Comparison of ENCODE assay signal across 15 mouse cellular contexts in genomic region chr8:120103916-120104315, GRCm38 (mm10). TPM values are rescaled to one million over a fixed set of nuclear protein-coding genes. Genes with fewer than 3 reads are reported as not detected.
DNase-seq lines count a peak whose midpoint lies in the region; ATAC-seq and TF ChIP-seq lines count a peak whose summit lies in the region.
"Had no signal": no experiment of that assay in that cellular context is flagged by ENCODE, and none has a peak within 500 bp of the region (broad histone marks: within the 10 kb centered on the region; RNA-seq: fewer than 3 reads in every experiment).

No protein-coding gene starts in this region.

- no peaks in the 10 kb centered on the region for H3K36me3 ChIP-seq in heart, postnatal 0 days (replicated peaks; ENCODE audit: control insufficient read depth, insufficient read depth, low read length)
- H3K36me3 ChIP-seq in embryonic facial prominence, embryonic 14.5 days (ENCODE audit: control insufficient read depth, insufficient read depth, low read length) = no peaks in the 10 kb centered on the region
- no peaks in the 10 kb centered on the region for H3K36me3 ChIP-seq in lung, embryonic 16.5 days (ENCODE audit: control insufficient read depth, insufficient read depth, low read length)
- H3K36me3 ChIP-seq: embryonic facial prominence, embryonic 12.5 days had no signal

- peaks cover 27% of the 10 kb centered on the region for H3K4me1 ChIP-seq in heart, postnatal 0 days (ENCODE audit: control insufficient read depth, insufficient read depth)
- peaks cover 15% of the 10 kb centered on the region for H3K4me1 ChIP-seq in embryonic facial prominence, embryonic 14.5 days (ENCODE audit: control insufficient read depth, insufficient read depth, low read length)
- H3K4me1 ChIP-seq in lung, embryonic 16.5 days (replicated peaks; ENCODE audit: control insufficient read depth, insufficient read depth, low read length) = peaks cover 20% of the 10 kb centered on the region

- TF ChIP-seq CTCF in heart, postnatal 0 days (IDR thresholded peaks at IDR 0.05; ENCODE audit: low read depth) = no peak
- no peak for TF ChIP-seq CTCF in layer of hippocampus, adult 2 months (conservative IDR thresholded peaks at IDR 0.05)

- no peak overlapping the region for H3K4me2 ChIP-seq in heart, postnatal 0 days (ENCODE audit: low read depth, low read length)
- H3K4me2 ChIP-seq in embryonic facial prominence, embryonic 14.5 days (ENCODE audit: low read depth, low read length) = no peak overlapping the region
- peak overlapping the region; percentile 72; the same call in 1 of the 2 replicates for H3K4me2 ChIP-seq in lung, embryonic 16.5 days (ENCODE audit: low read depth, low read length)
- H3K4me2 ChIP-seq: embryonic facial prominence, embryonic 12.5 days; forebrain, embryonic 13.5 days had no signal

- no peaks in the 10 kb centered on the region for H3K9me3 ChIP-seq in heart, postnatal 0 days (replicated peaks; ENCODE audit: control insufficient read depth, low read length)
- H3K9me3 ChIP-seq in embryonic facial prominence, embryonic 14.5 days (ENCODE audit: control insufficient read depth, low read length) = no peaks in the 10 kb centered on the region
- no peaks in the 10 kb centered on the region for H3K9me3 ChIP-seq in lung, embryonic 16.5 days (ENCODE audit: control insufficient read depth, low read length)
- H3K9me3 ChIP-seq: embryonic facial prominence, embryonic 12.5 days; forebrain, embryonic 13.5 days had no signal

- ATAC-seq in heart, postnatal 0 days (ENCODE audit: insufficient read depth, low read depth) = no peak
- no peak for ATAC-seq in embryonic facial prominence, embryonic 14.5 days (ENCODE audit: low read depth)
- ATAC-seq in lung, embryonic 16.5 days (ENCODE audit: low read depth) = no peak
- ATAC-seq: CD4-positive, CD25-positive, alpha-beta regulatory T cell, adult 4 months; forebrain, embryonic 13.5 days; inflammation-experienced regulatory T-cells, adult 6 months had no signal

- no peak overlapping the region for H3K9ac ChIP-seq in heart, postnatal 0 days (replicated peaks; ENCODE audit: low read depth, low read length)
- 0 out of 2 replicates have a peak overlapping the region, but pooled peaks have one; percentile 6 for H3K9ac ChIP-seq in embryonic facial prominence, embryonic 14.5 days (ENCODE audit: low read depth, low read length)
- no peak overlapping the region for H3K9ac ChIP-seq in lung, embryonic 16.5 days (ENCODE audit: low read length)
- H3K9ac ChIP-seq: embryonic facial prominence, embryonic 12.5 days; forebrain, embryonic 13.5 days; liver, embryonic 14.5 days had no signal

- no peak for DNase-seq in heart, postnatal 0 days (ENCODE audit: low spot score)
- no peak for DNase-seq in heart, adult 9 months (ENCODE audit: low spot score in 2 of 2)
- DNase-seq in layer of hippocampus, adult 2 months (ENCODE audit: low spot score in 2 of 2) = no peak
- no peak for DNase-seq in layer of hippocampus, adult 9-10 months (ENCODE audit: low spot score)
- no peak for DNase-seq in embryonic facial prominence, embryonic 14.5 days (ENCODE audit: low spot score)
- DNase-seq in adrenal gland, adult 2 months = no peak
- DNase-seq: cerebellum, postnatal 14 days; thymus, postnatal 25 days had no signal

- WGBS in heart, postnatal 0 days = 73% methylated on average over 9 of the region's 9 CpGs
- 87% methylated on average over 9 of the region's 9 CpGs for WGBS in embryonic facial prominence, embryonic 14.5 days
- WGBS in lung, embryonic 16.5 days = 71% methylated on average over 9 of the region's 9 CpGs

- H3K27ac ChIP-seq in heart, postnatal 0 days (ENCODE audit: low read depth) = peak overlapping the region; percentile 67
- H3K27ac ChIP-seq in layer of hippocampus, adult 2 months = peak overlapping the region; percentile 9; the same call in 1 of the 2 replicates
- H3K27ac ChIP-seq in embryonic facial prominence, embryonic 14.5 days (replicated peaks; ENCODE audit: low read depth, low read length) = no peak overlapping the region
- peak overlapping the region; percentile 65 for H3K27ac ChIP-seq in lung, embryonic 16.5 days (ENCODE audit: low read length)
- H3K27ac ChIP-seq: embryonic facial prominence, embryonic 12.5 days; forebrain, embryonic 13.5 days; liver, embryonic 14.5 days had no signal

- no peak overlapping the region for H3K4me3 ChIP-seq in heart, postnatal 0 days (ENCODE audit: low read depth, low read length)
- H3K4me3 ChIP-seq in layer of hippocampus, adult 2 months = no peak overlapping the region
- H3K4me3 ChIP-seq in embryonic facial prominence, embryonic 14.5 days (ENCODE audit: low read depth, low read length) = no peak overlapping the region
- no peak overlapping the region; the same call in 1 of the 2 replicates for H3K4me3 ChIP-seq in lung, embryonic 16.5 days (ENCODE audit: low read length)
- H3K4me3 ChIP-seq: embryonic facial prominence, embryonic 12.5 days; forebrain, embryonic 13.5 days; myocyte had no signal

- TF ChIP-seq EP300 in heart, postnatal 0 days (IDR thresholded peaks at IDR 0.05; ENCODE audit: low read depth) = no peak

- H3K27me3 ChIP-seq in heart, postnatal 0 days (ENCODE audit: control insufficient read depth, insufficient read depth, low read length) = no peaks in the 10 kb centered on the region
- no peaks in the 10 kb centered on the region for H3K27me3 ChIP-seq in embryonic facial prominence, embryonic 14.5 days (replicated peaks; ENCODE audit: control insufficient read depth, insufficient read depth, low read length)
- H3K27me3 ChIP-seq in lung, embryonic 16.5 days (ENCODE audit: control insufficient read depth, insufficient read depth, low read depth, low read length) = no peaks in the 10 kb centered on the region
- H3K27me3 ChIP-seq: embryonic facial prominence, embryonic 12.5 days; forebrain, embryonic 13.5 days had no signal

RNA-seq across cellular contexts. Expression of gene Zdhhc7, which starts 2.6 kb away (rescaled TPM):
- 57.6 and 86.8 TPM in 2 replicates for total RNA-seq in heart, postnatal 0 days (2014; rRNA removed; ENCODE audit: low replicate concordance)
- polyA plus RNA-seq in heart, postnatal 0 days (2015; fragmentation: Nextera tagmentation; extraction: Ambion mirVana) = 33.5 and 35.2 TPM in 2 replicates
- 10 to 100 TPM; 33.9 to 35.9 TPM for total RNA-seq in layer of hippocampus, adult 2 months (2021)
- polyA plus RNA-seq in embryonic facial prominence, embryonic 14.5 days (2014; fragmentation: Nextera tagmentation; extraction: Ambion mirVana) = 29.9 and 32.6 TPM in 2 replicates
- polyA plus RNA-seq in lung, embryonic 16.5 days (2015; fragmentation: Nextera tagmentation; extraction: Ambion mirVana) = 35.3 and 35.6 TPM in 2 replicates
- 10 to 100 TPM; 41.2 to 55.9 TPM for total RNA-seq in adrenal gland, adult 2 months (2021)
- 104 and 124 TPM in 2 replicates for polyA plus RNA-seq in adrenal gland, adult 2 months (2012; rRNA removed)

RNA-seq across cellular contexts. Expression of gene 6430548M08Rik, which starts 10.0 kb away (rescaled TPM):
- total RNA-seq in heart, postnatal 0 days (2014; rRNA removed; ENCODE audit: low replicate concordance) = 14.5 and 22.2 TPM in 2 replicates
- 7.1 and 8.4 TPM in 2 replicates for polyA plus RNA-seq in heart, postnatal 0 days (2015; fragmentation: Nextera tagmentation; extraction: Ambion mirVana)
- total RNA-seq in layer of hippocampus, adult 2 months (2021) = 100 to 1,000 TPM; 170 to 183 TPM
- 8.5 and 9.6 TPM in 2 replicates for polyA plus RNA-seq in embryonic facial prominence, embryonic 14.5 days (2014; fragmentation: Nextera tagmentation; extraction: Ambion mirVana)
- 8.5 and 10.4 TPM in 2 replicates for polyA plus RNA-seq in lung, embryonic 16.5 days (2015; fragmentation: Nextera tagmentation; extraction: Ambion mirVana)
- total RNA-seq in adrenal gland, adult 2 months (2021) = 100 to 1,000 TPM in 1 of 2 experiments, 10 to 100 TPM in 1; 98.5 to 118 TPM
- 107 and 149 TPM in 2 replicates for polyA plus RNA-seq in adrenal gland, adult 2 months (2012; rRNA removed)
